Mouse (Mus musculus) CH12.LX (cell line): ENCODE data around the gene Appl2.
"Not testable (repeated sequence)": the region's sequence is repeated elsewhere in the genome, so short reads cannot be mapped to it uniquely, and the experiment has no call there.

ENCODE experiments used
- CTCF ChIP-seq, 2 experiments: IDR thresholded peaks in 1 of 2; conservative IDR thresholded peaks in 1 of 2; 2 replicates each; pipeline ENCODE4 v1.5.1; 2011 to 2012; ENCODE audit warnings: low read depth in 2 of 2, low read length in 2 of 2, improper control_type of control experiment in 1 of 2, inconsistent platforms in 1 of 2, mild to moderate bottlenecking in 1 of 2, moderate library complexity in 1 of 2
- NELFE ChIP-seq: IDR thresholded peaks from 2 replicates; pipeline ENCODE4 v1.6.1; 2011; ENCODE audit warnings: low read depth, low read length, improper control_type of control experiment
- SIN3A ChIP-seq: IDR thresholded peaks from 2 replicates; pipeline ENCODE4 v1.6.1; 2012; ENCODE audit warnings: low read length, improper control_type of control experiment, inconsistent platforms

GRCm38 (mm10) chr10:83652205-83652866 lies 3.8 kb upstream of the Appl2 start:
- not testable (repeated sequence) for TF ChIP-seq NELFE; CTCF (conservative IDR thresholded peaks at IDR 0.05 in 1 of 2, IDR thresholded peaks at IDR 0.05 in 1 of 2; ENCODE audit: low read depth in 2 of 2, low read length in 2 of 2); SIN3A
